Mouse (Mus musculus) midbrain, embryonic 12.5 days (tissue): ENCODE data around the gene Meis3. TPM values are rescaled to one million over a fixed set of nuclear protein-coding genes. Genes with fewer than 3 reads are reported as not detected.

ENCODE experiments used
- ATAC-seq: fragments of 200-750 bp; cut with Nextera tagmentation; 2 replicates; pipeline ENCODE4 v1.8.0; 2017; ENCODE audit warnings: low read depth, moderate TSS enrichment, moderate library complexity; ENCODE audit not compliant: low FRiP score
- H3K27ac ChIP-seq: fragments of 300-500 bp; sonication (generic); replicated peaks from 2 replicates; pipeline ENCODE4 v1.5.1; 2016; ENCODE audit warnings: mild to moderate bottlenecking
- H3K27me3 ChIP-seq: fragments of 300-500 bp; sonication (generic); 2 replicates; pipeline ENCODE4 v1.6.1; 2016; ENCODE audit warnings: mild to moderate bottlenecking
- H3K36me3 ChIP-seq: fragments of 300-500 bp; sonication (generic); 2 replicates; pipeline ENCODE4 v1.6.1; 2016
- H3K4me1 ChIP-seq: fragments of 300-500 bp; sonication (generic); 2 replicates; pipeline ENCODE4 v1.6.1; 2016
- H3K4me2 ChIP-seq: fragments of 300-500 bp; sonication (generic); replicated peaks from 2 replicates; pipeline ENCODE4 v1.6.1; 2016; ENCODE audit warnings: mild to moderate bottlenecking, moderate library complexity
- H3K4me3 ChIP-seq: fragments of 300-500 bp; sonication (generic); 2 replicates; pipeline ENCODE4 v1.5.1; 2016; ENCODE audit warnings: mild to moderate bottlenecking
- H3K9ac ChIP-seq: fragments of 300-500 bp; sonication (generic); replicated peaks from 2 replicates; pipeline ENCODE4 v1.6.1; 2016; ENCODE audit warnings: mild to moderate bottlenecking, moderate library complexity
- H3K9me3 ChIP-seq: fragments of 300-500 bp; sonication (generic); 2 replicates; pipeline ENCODE4 v1.6.1; 2016; ENCODE audit warnings: mild to moderate bottlenecking
- WGBS: fragments of 180-500 bp; shearing (Covaris S2); methylation state at CpG from one replicate; pipeline ENCODE4 v1.1.7; 2016; 5-methylcytosine and 5-hydroxymethylcytosine counted together
- polyA plus RNA-seq: library from polyadenylated mRNA; unstranded; fragments of >200 nt; fragmentation: Nextera tagmentation; extraction: Ambion mirVana; gene quantifications from 2 replicates; pipeline ENCODE4 v1.2.1, GENCODE M21; 2016

Meis3 gene
- polyA plus RNA-seq, result 123 and 128 TPM in 2 replicates

- Histone ChIP-seq H3K4me1 (peaks cover 39% of the 10 kb centered on the region), H3K27me3 (0 out of 2 replicates have a peak, but pooled peaks cover 4% of the 10 kb centered on the region), H3K9me3 (no peaks in the 10 kb centered on the region), H3K36me3 (peaks cover 27% of the 10 kb centered on the region), H3K4me3 (peak within 1 kb of the TSS; percentile 70), H3K4me2 (peak within 1 kb of the TSS; percentile 69), H3K9ac (peak within 1 kb of the TSS; percentile 73), H3K27ac (peak within 1 kb of the TSS; percentile 72)
- WGBS, result under 1% methylated on average over 30 of the region's 42 CpGs
- ATAC-seq, result peak; percentile 93
These were observed at the start of gene Meis3 for GRCm38 (mm10) chr7:16174597-16175541. Meis3 (plus strand) TSS chr7:16175090.

DNA sequence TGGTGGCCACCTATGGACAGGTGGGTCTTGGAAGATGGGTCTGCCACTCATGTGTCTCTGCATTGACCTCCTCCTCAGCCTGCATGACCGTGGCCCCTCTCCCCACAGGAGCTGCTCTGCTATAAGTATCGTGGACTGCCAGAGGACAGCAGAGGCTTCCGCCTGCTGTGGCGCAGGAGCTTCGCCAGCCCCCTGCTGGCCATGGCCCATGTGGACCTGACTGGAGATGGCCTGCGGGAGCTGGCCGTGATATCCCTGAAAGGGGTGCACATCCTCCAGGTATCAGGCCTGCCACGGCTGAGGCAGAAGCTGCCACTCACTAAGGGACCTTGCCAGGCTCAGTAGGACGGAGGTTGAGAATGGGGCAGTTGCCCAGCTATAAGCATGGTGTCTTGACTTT, 49.1 kb upstream of the Meis3 start:
- 86% methylated on average over 9 of the region's 9 CpGs for WGBS
- Histone ChIP-seq H3K4me2 (no peak overlapping the region), H3K4me1 (peaks cover 15% of the 10 kb centered on the region), H3K36me3 (0 out of 2 replicates have a peak, but pooled peaks cover 16% of the 10 kb centered on the region), H3K27me3 (no peaks in the 10 kb centered on the region), H3K4me3 (no peak overlapping the region), H3K9ac (no peak overlapping the region), H3K27ac (no peak overlapping the region), H3K9me3 (no peaks in the 10 kb centered on the region)
- ATAC-seq, result no peak

DNA sequence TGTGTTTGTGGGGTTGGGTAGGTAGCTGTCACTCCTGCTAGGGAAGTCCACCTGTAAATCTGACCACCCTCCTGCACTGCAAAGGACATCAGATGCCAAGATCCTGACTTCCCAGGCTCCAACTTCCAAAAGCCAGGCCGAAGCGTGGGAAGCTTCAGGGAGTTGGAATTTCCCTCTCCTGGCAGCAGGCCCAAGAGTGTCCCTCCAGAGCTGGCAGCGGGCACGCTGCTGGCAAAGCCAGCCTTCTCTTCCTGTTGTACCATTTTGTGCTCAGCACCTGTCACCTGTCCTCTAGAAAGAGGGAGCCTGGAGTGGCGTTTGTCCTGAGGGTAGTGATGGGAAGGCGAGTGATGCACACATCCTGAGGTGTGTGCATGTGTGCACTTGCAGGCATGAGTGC, 46.5 kb upstream of the Meis3 start:
- Histone ChIP-seq H3K36me3 (0 out of 2 replicates have a peak, but pooled peaks cover 16% of the 10 kb centered on the region), H3K27ac (no peak overlapping the region), H3K4me2 (no peak overlapping the region), H3K4me3 (no peak overlapping the region), H3K4me1 (peaks cover 41% of the 10 kb centered on the region), H3K27me3 (no peaks in the 10 kb centered on the region), H3K9me3 (no peaks in the 10 kb centered on the region), H3K9ac (no peak overlapping the region)
- WGBS, result 95% methylated on average over 6 of the region's 6 CpGs
- ATAC-seq, result no peak

DNA sequence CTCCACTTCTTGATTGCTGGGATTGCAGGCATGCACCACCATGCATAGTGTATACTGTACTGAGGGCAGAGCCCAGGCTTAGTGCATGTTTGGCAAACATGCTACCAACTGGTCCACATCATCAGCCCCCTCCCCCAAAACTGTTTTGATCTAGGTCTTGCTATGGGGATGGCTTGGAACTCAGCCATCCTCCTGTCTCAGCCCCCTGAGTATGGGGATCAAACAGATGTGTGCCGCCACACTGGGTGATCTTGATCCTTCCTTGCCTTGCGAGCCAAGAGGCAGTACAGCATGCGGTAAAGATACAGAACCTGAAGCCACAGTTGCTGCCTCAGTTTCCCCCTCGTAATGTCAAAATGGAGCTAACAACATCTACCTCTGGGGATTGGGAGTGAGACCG, 46.0 kb upstream of the Meis3 start:
- H3K9me3 ChIP-seq, result no peaks in the 10 kb centered on the region
- no peak overlapping the region for H3K9ac ChIP-seq
- H3K4me3 ChIP-seq, result 0 out of 2 replicates have a peak overlapping the region, but pooled peaks have one; percentile 63
- peak overlapping the region; percentile 78 for H3K4me2 ChIP-seq
- peak overlapping the region; percentile 83; the same call in 1 of the 2 replicates for H3K27ac ChIP-seq
- ATAC-seq, result no peak
- H3K27me3 ChIP-seq, result no peaks in the 10 kb centered on the region
- 0 out of 2 replicates have a peak, but pooled peaks cover 16% of the 10 kb centered on the region for H3K36me3 ChIP-seq
- H3K4me1 ChIP-seq, result peaks cover 45% of the 10 kb centered on the region
- WGBS, result 69% methylated on average over 5 of the region's 5 CpGs

DNA sequence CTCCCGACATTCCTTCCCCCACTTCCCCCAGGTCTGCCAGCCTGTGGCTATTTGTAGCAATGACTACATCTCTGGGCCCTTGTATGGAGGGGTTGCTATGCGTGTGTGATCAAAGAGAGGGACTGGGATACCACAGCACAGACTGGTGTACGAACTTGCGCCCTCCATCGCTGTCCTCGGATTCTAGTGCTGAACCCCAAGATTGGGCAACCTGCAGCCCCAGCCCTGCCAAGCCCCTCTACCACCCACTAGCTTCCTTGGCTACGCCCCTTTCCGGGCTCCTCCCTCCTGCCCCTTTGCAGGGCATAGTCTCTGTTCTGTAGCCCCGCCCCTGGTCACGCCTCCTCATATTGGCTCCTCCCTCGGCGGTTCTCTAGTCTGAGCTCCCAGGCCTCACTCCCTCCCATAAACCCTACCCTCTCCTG, 45.5 kb upstream of the Meis3 start, which contains the start of gene Slc8a2:
Gene Slc8a2, plus strand, starts transcription at position 406 of the 425 bp plus-strand sequence.
- H3K27ac ChIP-seq, result peak within 1 kb of the TSS; percentile 83
- H3K27me3 ChIP-seq, result no peaks in the 10 kb centered on the region
- peaks cover 50% of the 10 kb centered on the region for H3K4me1 ChIP-seq
- H3K9ac ChIP-seq, result peak within 1 kb of the TSS; percentile 83
- H3K4me3 ChIP-seq, result peak within 1 kb of the TSS; percentile 63
- peak within 1 kb of the TSS; percentile 78 for H3K4me2 ChIP-seq
- 0 out of 2 replicates have a peak, but pooled peaks cover 16% of the 10 kb centered on the region for H3K36me3 ChIP-seq
- under 1% methylated on average over 12 of the region's 12 CpGs for WGBS
- H3K9me3 ChIP-seq, result no peaks in the 10 kb centered on the region
- ATAC-seq, result peak; percentile 86

- Histone ChIP-seq H3K27ac (peak overlapping the region; percentile 83), H3K4me3 (peak overlapping the region; percentile 63), H3K4me1 (peaks cover 57% of the 10 kb centered on the region), H3K36me3 (0 out of 2 replicates have a peak, but pooled peaks cover 16% of the 10 kb centered on the region), H3K9me3 (no peaks in the 10 kb centered on the region), H3K9ac (peak overlapping the region; percentile 83), H3K4me2 (peak overlapping the region; percentile 78), H3K27me3 (no peaks in the 10 kb centered on the region)
- peak; percentile 79 for ATAC-seq
- 1% methylated on average over 38 of the region's 38 CpGs for WGBS
These were observed 44.8 kb upstream of the Meis3 start for GRCm38 (mm10) chr7:16129846-16130691.

DNA sequence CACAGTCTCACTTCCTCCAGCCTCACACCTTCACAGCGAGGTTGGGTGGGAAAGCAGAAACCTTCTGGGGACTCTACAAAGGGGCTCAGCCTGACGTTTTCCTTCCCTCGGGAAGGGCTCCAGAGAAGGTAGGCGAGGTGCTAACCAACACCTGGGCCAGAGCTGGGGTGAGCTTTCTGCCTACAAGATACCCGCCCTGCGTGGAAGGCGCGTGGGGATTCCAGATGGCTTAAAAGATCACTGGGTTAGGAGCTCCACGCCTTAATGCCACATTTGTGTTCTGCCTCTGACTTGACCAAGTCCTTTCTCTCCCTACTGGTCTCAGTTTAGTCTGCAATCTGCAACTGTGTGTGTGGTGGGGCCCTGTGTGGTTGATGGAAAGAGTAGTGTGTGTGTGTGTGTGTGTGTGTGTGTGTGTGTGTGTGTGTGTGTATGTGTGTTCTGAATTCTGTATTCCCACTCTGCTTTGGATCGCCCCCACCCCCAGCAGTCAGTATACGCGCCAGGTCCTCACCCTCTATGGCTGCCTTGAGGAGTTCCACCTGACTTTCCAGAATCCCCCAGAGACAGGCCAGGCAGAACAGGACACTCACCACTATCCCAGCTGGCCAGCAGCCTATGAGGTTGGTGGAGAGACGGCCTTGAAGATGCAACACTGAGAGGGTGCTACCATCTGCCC, 43.8 kb upstream of the Meis3 start:
- H3K4me3 ChIP-seq, result peak overlapping the region; percentile 63
- no peaks in the 10 kb centered on the region for H3K9me3 ChIP-seq
- H3K27me3 ChIP-seq, result no peaks in the 10 kb centered on the region
- H3K4me1 ChIP-seq, result peaks cover 61% of the 10 kb centered on the region
- WGBS, result 44% methylated on average over 13 of the region's 13 CpGs
- peak overlapping the region; percentile 83; the same call in 1 of the 2 replicates for H3K9ac ChIP-seq
- peak overlapping the region; percentile 78 for H3K4me2 ChIP-seq
- H3K36me3 ChIP-seq, result 0 out of 2 replicates have a peak, but pooled peaks cover 8% of the 10 kb centered on the region
- ATAC-seq, result no peak
- H3K27ac ChIP-seq, result peak overlapping the region; percentile 83; the same call in 1 of the 2 replicates

- no peaks in the 10 kb centered on the region for H3K27me3 ChIP-seq
- no peaks in the 10 kb centered on the region for H3K9me3 ChIP-seq
- no peak overlapping the region for H3K9ac ChIP-seq
- no peak overlapping the region for H3K27ac ChIP-seq
- no peak for ATAC-seq
- H3K4me1 ChIP-seq, result peaks cover 61% of the 10 kb centered on the region
- H3K4me3 ChIP-seq, result peak overlapping the region; percentile 63; the same call in 1 of the 2 replicates
- 0 out of 2 replicates have a peak, but pooled peaks cover 2% of the 10 kb centered on the region for H3K36me3 ChIP-seq
- peak overlapping the region; percentile 78 for H3K4me2 ChIP-seq
- WGBS, result 15% methylated on average over 7 of the region's 7 CpGs
These were observed 42.7 kb upstream of the Meis3 start for GRCm38 (mm10) chr7:16132161-16132581.

DNA sequence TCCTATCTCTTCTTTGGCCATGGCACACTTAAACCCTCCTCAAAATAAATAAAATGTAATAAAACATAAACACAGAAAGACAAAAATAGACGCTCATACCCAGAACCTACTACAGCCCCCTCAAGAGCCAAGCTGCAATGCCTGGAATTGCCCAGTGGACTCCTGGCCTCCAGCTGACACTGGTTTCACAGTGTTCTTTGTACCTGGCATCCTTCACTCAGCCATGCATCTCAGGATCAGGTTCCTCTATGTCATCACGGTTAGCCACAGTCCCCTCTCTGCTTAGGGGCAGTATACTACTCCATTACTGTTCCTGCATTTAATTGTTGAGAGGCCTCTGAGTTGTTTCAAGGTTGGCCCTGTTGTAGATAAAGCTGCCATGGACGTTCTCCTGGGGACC, 42.0 kb upstream of the Meis3 start:
- Histone ChIP-seq H3K9ac (no peak overlapping the region), H3K4me1 (peaks cover 61% of the 10 kb centered on the region), H3K27ac (no peak overlapping the region), H3K4me2 (peak overlapping the region; percentile 78; the same call in 1 of the 2 replicates), H3K9me3 (no peaks in the 10 kb centered on the region), H3K27me3 (no peaks in the 10 kb centered on the region), H3K36me3 (no peaks in the 10 kb centered on the region), H3K4me3 (no peak overlapping the region)
- no peak for ATAC-seq
- WGBS, result 66% methylated on average over 3 of the region's 3 CpGs

DNA sequence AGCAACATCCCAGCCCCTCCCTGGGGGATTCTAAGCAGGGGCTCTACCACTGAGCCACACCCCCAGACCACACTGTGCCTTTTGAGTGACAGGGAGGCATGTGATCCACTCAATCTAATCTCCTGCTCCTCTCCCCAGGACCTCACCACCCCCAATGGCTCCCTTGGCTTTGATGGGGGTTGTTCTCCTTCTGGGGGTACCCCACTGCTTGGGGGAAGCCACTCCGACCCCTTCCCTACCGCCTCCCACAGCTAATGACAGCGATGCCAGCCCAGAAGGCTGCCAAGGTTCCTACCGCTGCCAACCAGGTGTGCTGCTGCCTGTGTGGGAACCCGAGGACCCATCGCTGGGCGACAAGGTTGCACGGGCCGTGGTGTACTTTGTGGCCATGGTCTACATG, 41.2 kb upstream of the Meis3 start:
- no peak for ATAC-seq
- Histone ChIP-seq H3K4me1 (peaks cover 61% of the 10 kb centered on the region), H3K27me3 (no peaks in the 10 kb centered on the region), H3K9ac (no peak overlapping the region), H3K4me2 (no peak overlapping the region), H3K9me3 (no peaks in the 10 kb centered on the region), H3K4me3 (no peak overlapping the region), H3K36me3 (no peaks in the 10 kb centered on the region), H3K27ac (peak overlapping the region; percentile 69; the same call in 1 of the 2 replicates)
- 94% methylated on average over 9 of the region's 9 CpGs for WGBS

DNA sequence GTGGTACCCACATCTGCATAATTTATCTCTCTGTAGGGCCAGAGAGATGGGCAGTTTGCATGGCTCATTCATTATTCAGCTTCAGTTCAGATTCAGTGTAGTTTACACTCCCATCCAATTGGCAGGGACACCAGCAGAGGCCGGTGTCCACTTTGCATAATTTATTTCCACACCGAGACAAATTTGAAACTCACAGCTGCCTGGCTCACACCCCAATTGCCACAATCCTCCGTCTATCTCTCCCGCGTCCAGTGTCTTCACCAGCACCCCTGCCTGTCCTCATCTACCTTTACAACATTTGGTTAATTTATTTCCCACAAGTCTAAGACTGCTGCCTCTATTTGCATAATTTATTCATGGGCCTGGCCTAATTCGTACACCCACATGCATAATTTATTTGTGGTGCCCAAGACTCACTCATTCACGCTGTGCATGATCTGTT, 39.9 kb upstream of the Meis3 start:
- H3K4me1 ChIP-seq, result peaks cover 53% of the 10 kb centered on the region
- no peaks in the 10 kb centered on the region for H3K9me3 ChIP-seq
- peaks cover 8% of the 10 kb centered on the region; the same call in 1 of the 2 replicates for H3K36me3 ChIP-seq
- no peaks in the 10 kb centered on the region for H3K27me3 ChIP-seq
- no peak overlapping the region for H3K4me3 ChIP-seq
- peak overlapping the region; percentile 69 for H3K27ac ChIP-seq
- 0 out of 2 replicates have a peak overlapping the region, but pooled peaks have one; percentile 10 for H3K4me2 ChIP-seq
- no peak overlapping the region for H3K9ac ChIP-seq
- ATAC-seq, result peak; percentile 59
- 45% methylated on average over 7 of the region's 7 CpGs for WGBS
